Mouse (Mus musculus) stomach, postnatal 0 days (tissue): Measurements from ENCODE around the gene Sez6l2.
"Not testable (repeated sequence)": the region's sequence is repeated elsewhere in the genome, so short reads cannot be mapped to it uniquely, and the experiment has no call there.

Source experiments
- CTCF ChIP-seq: IDR thresholded peaks from 2 replicates; pipeline ENCODE4 v1.5.1; 2016; ENCODE audit warnings: antibody characterized with exemption, low read depth, mild to moderate bottlenecking, moderate library complexity
- EP300 ChIP-seq: optimal IDR thresholded peaks from 2 replicates; pipeline ENCODE3; 2016; ENCODE audit warnings: antibody characterized with exemption

DNA sequence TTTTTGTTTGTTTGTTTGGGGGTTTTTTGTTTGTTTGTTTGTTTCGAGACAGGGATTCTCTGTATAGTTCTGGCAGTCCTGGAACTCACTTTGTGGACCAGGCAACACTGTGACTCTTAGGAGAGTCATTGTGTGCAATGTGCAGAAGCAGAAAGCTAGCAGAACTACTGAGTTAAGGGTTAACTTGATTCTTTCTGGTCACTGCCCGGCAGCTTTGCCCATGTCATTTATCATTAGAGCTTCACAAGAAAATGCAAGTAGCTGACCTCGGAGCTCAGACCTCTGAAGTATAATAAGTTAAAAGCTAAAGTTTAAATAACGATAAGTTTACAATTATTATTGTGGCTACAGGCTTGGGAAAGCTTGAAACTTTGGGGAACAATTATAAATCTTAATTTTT, 32.0 kb upstream of the Sez6l2 start:
- TF ChIP-seq CTCF, EP300: not testable (repeated sequence)
